Mouse (Mus musculus) forebrain, embryonic 11.5 days (tissue): ENCODE measurements around the gene Alk. TPM values are rescaled to one million over a fixed set of nuclear protein-coding genes. Genes with fewer than 3 reads are reported as not detected.

Experiments
- ATAC-seq: fragments of 200-750 bp; cut with Nextera tagmentation; replicated peaks from 2 replicates; pipeline ENCODE4 v1.8.0; 2017; ENCODE audit warnings: moderate TSS enrichment; ENCODE audit not compliant: low FRiP score
- DNase-seq: peaks from one replicate; pipeline ENCODE4 v3.0.0-alpha.2; 2017; ENCODE audit warnings: low spot score
- H3K27ac ChIP-seq: fragments of 300-500 bp; sonication (generic); 2 replicates; pipeline ENCODE4 v1.5.1; 2014; ENCODE audit warnings: low read depth, low read length
- H3K27me3 ChIP-seq: fragments of 300-500 bp; sonication (generic); 2 replicates; pipeline ENCODE4 v1.6.1; 2014; ENCODE audit warnings: mild to moderate bottlenecking, low read length, mixed read lengths; ENCODE audit not compliant: control insufficient read depth, insufficient read depth
- H3K36me3 ChIP-seq: fragments of 300-500 bp; sonication (generic); 2 replicates; pipeline ENCODE4 v1.6.1; 2014; ENCODE audit warnings: mild to moderate bottlenecking, low read length, moderate library complexity, mixed read lengths; ENCODE audit not compliant: control insufficient read depth, insufficient read depth
- H3K4me1 ChIP-seq: fragments of 300-500 bp; sonication (generic); replicated peaks from 2 replicates; pipeline ENCODE4 v1.6.1; 2014; ENCODE audit warnings: low read length, mixed read lengths; ENCODE audit not compliant: control insufficient read depth, insufficient read depth
- H3K4me2 ChIP-seq: fragments of 300-500 bp; sonication (generic); 2 replicates; pipeline ENCODE4 v1.6.1; 2014; ENCODE audit warnings: low read depth, mild to moderate bottlenecking, low read length, moderate library complexity, mixed read lengths; ENCODE audit not compliant: severe bottlenecking
- H3K4me3 ChIP-seq: fragments of 300-500 bp; sonication (generic); 2 replicates; pipeline ENCODE4 v1.5.1; 2014; ENCODE audit warnings: low read depth, low read length
- H3K9ac ChIP-seq: fragments of 300-500 bp; sonication (generic); 2 replicates; pipeline ENCODE4 v1.6.1; 2014; ENCODE audit warnings: low read length
- H3K9me3 ChIP-seq: fragments of 300-500 bp; sonication (generic); 2 replicates; pipeline ENCODE4 v1.6.1; 2016; ENCODE audit warnings: low read length, mixed read lengths; ENCODE audit not compliant: control insufficient read depth
- WGBS: fragments of 180-500 bp; shearing (Covaris S2); extraction: QIAGEN DNeasy Blood & Tissue Kit; methylation state at CpG from one replicate; pipeline ENCODE4 v1.1.7; 2014; 5-methylcytosine and 5-hydroxymethylcytosine counted together
- polyA plus RNA-seq: library from polyadenylated mRNA; unstranded; fragments of >200 nt; fragmentation: Nextera tagmentation; extraction: Ambion mirVana; gene quantifications from 2 replicates; pipeline ENCODE4 v1.2.1, GENCODE M21; 2014

The Alk gene
- polyA plus RNA-seq, 1 experiment from 2014 or later = 0.15 TPM

DNA sequence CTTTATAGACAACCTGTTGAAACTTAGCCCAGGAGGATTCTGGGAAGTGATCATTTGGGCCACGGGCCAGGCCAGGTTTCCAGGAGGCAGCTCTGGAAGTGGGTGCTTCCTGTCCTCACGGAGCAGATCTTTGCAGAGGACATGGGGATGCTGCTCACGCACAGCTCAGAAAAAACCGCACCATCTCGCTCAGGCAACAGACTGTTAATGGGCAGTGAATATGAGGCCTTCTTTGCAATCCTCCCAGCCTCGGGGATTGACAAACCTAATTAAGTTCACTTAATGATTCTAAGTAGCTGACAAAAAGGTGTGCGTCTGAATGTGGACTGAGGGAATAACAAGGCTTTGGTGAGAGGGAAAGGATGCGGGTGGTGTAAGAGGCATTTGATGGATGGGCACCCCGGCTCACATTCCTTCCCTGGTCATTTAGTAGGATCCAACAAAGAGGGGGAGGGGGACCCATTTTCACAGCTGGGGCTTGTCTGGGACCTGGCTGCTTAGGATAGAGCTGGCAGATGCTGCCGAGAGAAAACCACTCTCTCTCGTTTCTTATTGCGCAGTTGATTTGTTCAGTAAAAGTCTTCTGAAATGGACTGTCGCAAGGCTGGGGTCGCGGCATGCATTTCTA, 650.1 kb downstream of the Alk start:
- ATAC-seq (peak; percentile 53), DNase-seq (no peak)
- no peaks in the 10 kb centered on the region for H3K36me3 ChIP-seq
- H3K4me2 ChIP-seq = no peak overlapping the region
- no peaks in the 10 kb centered on the region for H3K4me1 ChIP-seq
- H3K9me3 ChIP-seq = no peaks in the 10 kb centered on the region
- no peak overlapping the region for H3K9ac ChIP-seq
- no peak overlapping the region for H3K27ac ChIP-seq
- 66% methylated on average over 15 of the region's 15 CpGs for WGBS
- H3K4me3 ChIP-seq = no peak overlapping the region
- no peaks in the 10 kb centered on the region for H3K27me3 ChIP-seq

DNA sequence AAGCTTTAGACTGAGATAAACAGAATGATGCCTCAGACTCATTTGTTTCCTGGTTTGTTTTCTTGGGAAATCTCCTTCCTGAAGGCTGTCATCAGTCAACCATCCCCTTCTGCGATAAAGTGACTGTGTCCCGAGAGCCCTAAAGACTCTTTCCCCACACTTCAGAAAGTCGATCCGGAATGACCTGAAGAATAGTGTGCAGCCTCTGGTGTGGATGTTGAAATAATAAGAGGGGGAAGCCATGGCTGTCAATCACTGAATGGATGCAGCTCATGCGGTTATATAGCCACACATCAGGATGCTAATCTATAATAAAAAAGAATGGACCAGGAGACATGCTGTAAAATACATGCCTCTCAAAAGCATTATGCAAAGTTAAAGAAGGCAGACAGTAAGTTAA, 653.5 kb downstream of the Alk start:
- Histone ChIP-seq H3K9me3 (no peaks in the 10 kb centered on the region), H3K4me3 (no peak overlapping the region), H3K27me3 (no peaks in the 10 kb centered on the region), H3K27ac (no peak overlapping the region), H3K4me1 (0 out of 2 replicates have a peak, but pooled peaks cover 2% of the 10 kb centered on the region), H3K36me3 (no peaks in the 10 kb centered on the region), H3K4me2 (no peak overlapping the region), H3K9ac (no peak overlapping the region)
- 80% methylated on average over 5 of the region's 5 CpGs for WGBS
- no peak for DNase-seq
- ATAC-seq = no peak

DNA sequence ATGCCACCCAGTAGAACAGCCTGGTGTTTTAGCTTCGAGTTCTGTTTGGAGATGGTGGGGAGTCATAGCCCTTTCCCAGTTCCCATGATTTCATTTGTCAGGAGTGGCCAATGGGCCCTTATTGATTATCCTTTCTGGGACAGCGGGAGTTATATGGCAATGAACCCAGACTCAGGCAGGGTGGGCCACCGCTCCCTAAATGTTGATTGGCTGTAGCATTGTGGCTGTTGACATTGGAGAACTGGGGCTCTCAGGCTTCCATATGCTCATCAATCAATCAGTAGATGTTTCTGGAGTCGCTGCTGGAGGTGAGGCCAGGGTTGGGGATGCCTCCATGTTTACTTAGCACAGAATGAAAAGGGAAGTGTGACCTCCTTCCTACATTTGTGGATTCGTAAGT, 655.7 kb downstream of the Alk start:
- DNase-seq = no peak
- ATAC-seq = no peak
- H3K36me3 ChIP-seq = no peaks in the 10 kb centered on the region
- 85% methylated on average over 5 of the region's 5 CpGs for WGBS
- H3K9me3 ChIP-seq = no peaks in the 10 kb centered on the region
- H3K27me3 ChIP-seq = no peaks in the 10 kb centered on the region
- H3K9ac ChIP-seq = no peak overlapping the region
- H3K27ac ChIP-seq = no peak overlapping the region
- H3K4me3 ChIP-seq = no peak overlapping the region
- H3K4me2 ChIP-seq = no peak overlapping the region
- H3K4me1 ChIP-seq = 0 out of 2 replicates have a peak, but pooled peaks cover 2% of the 10 kb centered on the region

DNA sequence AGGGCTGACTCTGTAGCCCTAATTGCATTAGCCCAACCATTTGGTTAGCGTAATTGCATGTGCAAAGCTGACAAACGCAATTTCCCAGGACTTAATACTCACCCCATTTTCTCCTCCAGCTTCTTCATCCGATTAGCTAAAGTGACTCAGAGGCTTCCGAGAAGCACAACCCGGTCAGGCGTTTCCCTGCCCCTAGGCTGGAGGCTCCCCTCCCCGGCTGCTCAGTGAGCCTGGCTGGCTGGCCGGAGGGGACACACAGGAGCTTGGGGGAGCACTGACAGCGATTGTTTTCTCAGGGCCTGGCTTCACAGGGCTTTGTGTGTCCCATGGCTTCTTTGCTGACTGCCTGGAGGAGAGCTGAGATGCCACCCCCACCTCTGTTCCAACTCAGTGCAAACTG, 657.0 kb downstream of the Alk start:
- no peak overlapping the region for H3K27ac ChIP-seq
- no peaks in the 10 kb centered on the region for H3K27me3 ChIP-seq
- H3K9me3 ChIP-seq = no peaks in the 10 kb centered on the region
- H3K9ac ChIP-seq = no peak overlapping the region
- DNase-seq (no peak), ATAC-seq (0 out of 2 replicates have a peak, but pooled peaks have one; percentile 21)
- WGBS = 5% methylated on average over 9 of the region's 9 CpGs
- 0 out of 2 replicates have a peak, but pooled peaks cover 2% of the 10 kb centered on the region for H3K4me1 ChIP-seq
- no peak overlapping the region for H3K4me2 ChIP-seq
- no peak overlapping the region for H3K4me3 ChIP-seq
- no peaks in the 10 kb centered on the region for H3K36me3 ChIP-seq

DNA sequence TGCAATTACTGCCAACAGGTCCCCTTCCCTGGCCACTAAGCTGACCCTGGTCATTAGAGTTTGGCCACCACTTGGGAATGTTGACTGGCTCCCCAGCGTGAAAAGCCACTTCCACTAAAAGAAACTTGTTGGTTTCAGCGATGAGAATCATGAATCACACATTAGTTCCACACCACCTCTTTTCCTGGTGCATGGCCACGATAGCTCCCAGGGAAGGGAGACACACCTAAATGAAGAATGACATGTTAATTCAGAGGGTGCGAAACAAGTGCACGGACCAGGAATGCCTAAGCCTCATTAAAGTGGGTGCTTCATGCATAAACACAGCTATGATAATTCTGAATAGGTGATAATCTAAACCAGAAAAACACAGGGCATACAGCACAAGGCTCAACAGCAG, 660.4 kb downstream of the Alk start:
- Histone ChIP-seq H3K9ac (no peak overlapping the region), H3K4me2 (no peak overlapping the region), H3K9me3 (no peaks in the 10 kb centered on the region), H3K27ac (no peak overlapping the region), H3K4me3 (no peak overlapping the region), H3K27me3 (no peaks in the 10 kb centered on the region), H3K36me3 (no peaks in the 10 kb centered on the region), H3K4me1 (0 out of 2 replicates have a peak, but pooled peaks cover 2% of the 10 kb centered on the region)
- no peak for ATAC-seq
- no peak for DNase-seq
- 67% methylated on average over 5 of the region's 5 CpGs for WGBS

DNA sequence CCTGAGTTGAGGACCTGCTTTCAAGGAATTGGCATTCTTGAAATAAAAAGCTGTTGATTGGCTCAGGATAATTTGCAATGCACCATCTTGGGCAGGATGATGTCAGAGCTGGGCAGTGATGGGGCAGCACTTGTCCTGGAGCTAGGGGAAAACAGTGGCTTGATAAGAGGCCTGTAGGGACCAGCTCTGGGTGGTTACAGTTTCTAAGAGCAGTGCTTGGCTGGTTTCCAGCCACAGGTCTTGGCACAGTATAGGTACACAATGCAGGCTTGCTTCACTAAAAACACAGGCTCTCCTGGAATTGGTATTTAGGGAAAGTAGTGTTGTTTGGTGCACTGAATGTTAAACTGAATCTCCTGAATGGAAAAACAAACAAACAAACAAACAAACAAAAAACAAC, 662.4 kb downstream of the Alk start:
- H3K9me3 ChIP-seq = no peaks in the 10 kb centered on the region
- no peaks in the 10 kb centered on the region for H3K27me3 ChIP-seq
- no peak overlapping the region for H3K4me2 ChIP-seq
- ATAC-seq (no peak), DNase-seq (no peak)
- H3K36me3 ChIP-seq = no peaks in the 10 kb centered on the region
- H3K27ac ChIP-seq = no peak overlapping the region
- H3K4me1 ChIP-seq = no peaks in the 10 kb centered on the region
- no peak overlapping the region for H3K9ac ChIP-seq
- H3K4me3 ChIP-seq = no peak overlapping the region

DNA sequence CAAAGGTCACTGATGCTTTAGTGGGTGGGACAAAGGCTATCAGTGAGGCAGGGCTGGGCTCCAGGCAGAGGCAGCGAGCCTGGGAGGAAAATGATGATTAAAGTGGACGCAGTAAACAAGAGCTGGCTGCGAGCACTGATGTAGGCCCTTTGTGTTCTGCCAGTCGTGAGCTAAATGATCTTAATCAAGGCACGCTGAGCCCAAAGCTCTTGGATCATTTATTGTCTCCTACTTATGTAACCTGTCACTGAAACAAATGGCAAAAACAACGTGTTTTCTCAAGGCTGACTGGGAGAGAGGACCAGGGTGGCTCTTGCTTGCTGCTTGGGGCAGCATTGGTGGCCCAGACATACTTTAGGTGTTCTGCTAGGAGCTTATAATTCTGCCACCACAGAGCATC, 663.0 kb downstream of the Alk start:
- DNase-seq = no peak
- H3K4me1 ChIP-seq = no peaks in the 10 kb centered on the region
- no peak overlapping the region for H3K4me2 ChIP-seq
- H3K4me3 ChIP-seq = no peak overlapping the region
- H3K9ac ChIP-seq = no peak overlapping the region
- WGBS = 26% methylated on average over 6 of the region's 6 CpGs
- H3K9me3 ChIP-seq = no peaks in the 10 kb centered on the region
- no peaks in the 10 kb centered on the region for H3K36me3 ChIP-seq
- H3K27ac ChIP-seq = no peak overlapping the region
- H3K27me3 ChIP-seq = no peaks in the 10 kb centered on the region
- peak; percentile 42; the same call in 1 of the 2 replicates for ATAC-seq

DNA sequence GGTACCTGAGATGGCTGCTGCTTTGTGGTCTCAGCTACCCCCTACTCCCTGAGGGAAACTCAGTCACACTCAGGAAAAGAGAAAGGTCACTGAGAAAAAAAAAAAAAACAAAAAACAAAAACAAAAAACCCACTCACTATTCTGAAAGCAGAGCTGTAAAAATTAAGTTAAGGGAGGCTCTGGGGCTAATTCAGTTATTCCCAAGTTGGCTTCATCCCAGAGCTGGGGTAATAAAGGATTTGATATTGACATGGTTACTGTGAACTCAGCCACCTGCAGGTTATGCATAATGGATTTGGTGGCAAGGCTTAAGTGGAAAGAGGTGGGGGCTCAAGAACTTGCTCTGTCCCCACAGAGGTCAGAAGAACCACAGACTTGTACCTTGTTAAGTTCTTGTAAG, 667.7 kb downstream of the Alk start:
- Histone ChIP-seq H3K4me2 (no peak overlapping the region), H3K27me3 (no peaks in the 10 kb centered on the region), H3K36me3 (no peaks in the 10 kb centered on the region), H3K9ac (no peak overlapping the region), H3K4me3 (no peak overlapping the region), H3K4me1 (no peaks in the 10 kb centered on the region), H3K9me3 (no peaks in the 10 kb centered on the region), H3K27ac (no peak overlapping the region)
- no peak for ATAC-seq
- DNase-seq = no peak

DNA sequence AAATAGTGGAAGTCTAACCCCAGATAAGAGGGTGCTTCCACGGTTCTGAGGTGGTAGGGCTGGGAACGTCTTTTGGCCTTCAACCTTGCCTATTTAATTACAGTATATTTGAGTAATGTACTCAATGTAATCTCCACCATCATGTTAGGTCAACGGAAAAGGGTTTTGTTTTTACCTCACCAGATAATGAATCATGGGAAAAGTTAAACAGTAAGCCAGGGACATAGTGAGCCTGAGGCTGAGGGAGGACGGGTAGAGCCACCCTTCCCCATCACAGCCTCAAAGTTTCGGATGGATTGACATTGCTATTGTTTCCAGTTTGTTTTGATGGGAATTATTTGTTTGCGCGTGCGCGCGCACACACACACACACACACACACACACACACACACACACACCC, 668.6 kb downstream of the Alk start:
- H3K9me3 ChIP-seq = no peaks in the 10 kb centered on the region
- no peak overlapping the region for H3K4me2 ChIP-seq
- ATAC-seq = no peak
- 92% methylated on average over 10 of the region's 10 CpGs for WGBS
- H3K4me1 ChIP-seq = no peaks in the 10 kb centered on the region
- no peak overlapping the region for H3K9ac ChIP-seq
- H3K36me3 ChIP-seq = no peaks in the 10 kb centered on the region
- H3K27ac ChIP-seq = no peak overlapping the region
- H3K4me3 ChIP-seq = no peak overlapping the region
- no peak for DNase-seq
- no peaks in the 10 kb centered on the region for H3K27me3 ChIP-seq
